Mouse (Mus musculus) cerebellum, postnatal 25 days (tissue): ENCODE results near the gene Psmg3.

ENCODE experiments used
- DNase-seq, 2 experiments: peaks; one replicate each; pipeline ENCODE4 v3.0.0; 2021; ENCODE audit warnings: mixed read lengths in 2 of 2

The Psmg3 gene

GRCm38 (mm10) chr5:139815964-139816363 is 10.7 kb downstream of the Psmg3 start:
- no peak for DNase-seq

GRCm38 (mm10) chr5:139813963-139814381 is 12.7 kb downstream of the Psmg3 start:
- no peak for DNase-seq

DNA sequence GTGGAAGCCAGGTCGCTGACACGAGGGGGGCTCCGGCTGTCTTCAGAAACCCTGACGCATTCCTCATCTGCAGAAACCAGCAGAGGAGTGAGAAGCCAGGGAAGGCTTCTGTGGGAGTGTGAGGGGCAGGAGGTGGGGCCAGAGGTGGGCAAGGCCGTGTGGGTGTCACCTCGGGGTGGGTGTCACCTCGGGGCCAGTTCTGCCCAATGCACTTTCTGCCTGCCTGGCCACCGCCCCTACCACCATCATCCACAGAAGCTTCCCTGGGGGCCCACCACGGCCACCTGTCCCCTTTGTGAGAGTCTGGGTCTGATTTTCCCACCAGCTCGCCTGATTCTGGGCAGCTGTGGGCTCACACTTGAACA is 13.6 kb downstream of the Psmg3 start:
- DNase-seq: no peak

DNA sequence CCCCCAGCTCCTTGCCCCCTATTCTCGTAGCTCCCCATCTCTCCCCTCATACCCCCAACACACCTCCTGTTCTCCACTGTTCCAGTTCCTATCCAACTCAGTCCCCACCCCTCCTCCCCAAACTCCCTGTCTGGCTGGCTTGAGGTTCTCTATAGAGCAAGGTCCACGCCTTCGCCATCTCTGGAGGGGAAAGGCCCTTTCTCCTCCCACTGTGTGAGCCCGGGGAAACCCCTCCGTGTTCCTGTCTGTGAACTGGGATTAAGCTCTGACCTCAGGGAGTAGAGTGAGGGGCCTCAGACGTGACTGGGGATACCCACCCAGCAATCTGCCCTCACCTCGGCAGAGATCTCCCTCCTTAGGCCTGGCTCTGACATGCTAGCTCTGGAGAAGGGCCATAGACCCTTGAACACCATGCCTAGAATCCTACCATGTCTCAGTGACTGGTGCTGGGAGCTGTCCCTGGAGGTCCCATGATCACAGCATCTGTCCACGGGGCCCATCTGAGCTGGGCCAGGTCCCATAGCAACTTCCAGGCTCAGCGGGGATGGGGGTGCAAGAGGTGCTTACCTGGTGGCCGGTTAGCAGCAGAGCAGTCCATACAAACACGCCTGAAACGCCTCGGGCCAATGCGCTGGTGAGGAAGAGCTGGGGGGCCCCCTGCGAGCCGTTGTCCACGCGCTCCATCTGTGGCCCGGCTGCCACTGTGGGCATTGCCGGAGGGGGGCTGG is 14.1 kb downstream of the Psmg3 start:
- no peak for DNase-seq

DNA sequence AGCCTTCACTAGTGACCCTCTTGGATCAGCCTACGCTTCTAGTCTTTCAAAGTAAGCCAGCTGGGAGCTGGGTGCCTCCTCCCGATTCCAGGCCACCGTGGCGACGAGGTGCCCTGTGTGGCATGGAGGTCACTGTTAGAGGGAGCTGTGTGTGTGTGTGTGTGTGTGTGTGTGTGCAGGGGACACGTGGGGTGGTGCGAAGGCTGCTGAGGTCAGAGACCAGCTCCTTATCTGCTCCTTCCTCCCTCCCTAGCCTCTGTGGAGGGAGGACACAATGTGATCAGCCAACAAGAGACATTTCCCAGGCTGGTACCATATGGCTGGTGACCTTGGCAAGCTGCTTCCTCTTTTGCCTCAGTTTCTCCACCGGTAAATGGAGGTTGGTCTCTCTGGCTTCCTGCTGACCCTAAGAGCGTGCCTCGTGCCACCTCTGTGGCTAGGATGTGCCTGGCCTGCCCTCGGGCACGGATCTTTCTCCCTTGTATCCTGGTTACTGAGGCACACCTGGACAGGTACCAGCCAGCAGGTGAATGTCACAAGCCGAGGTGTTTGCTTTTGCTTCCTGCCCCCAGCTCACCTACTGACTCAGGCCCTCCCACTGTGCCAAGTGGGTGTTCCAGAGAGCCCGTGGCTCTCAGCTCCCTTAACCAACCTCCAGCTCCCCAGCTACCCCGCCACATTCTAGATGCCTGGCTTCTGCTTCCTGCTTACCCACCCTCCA is 14.8 kb downstream of the Psmg3 start:
- no peak for DNase-seq

DNA sequence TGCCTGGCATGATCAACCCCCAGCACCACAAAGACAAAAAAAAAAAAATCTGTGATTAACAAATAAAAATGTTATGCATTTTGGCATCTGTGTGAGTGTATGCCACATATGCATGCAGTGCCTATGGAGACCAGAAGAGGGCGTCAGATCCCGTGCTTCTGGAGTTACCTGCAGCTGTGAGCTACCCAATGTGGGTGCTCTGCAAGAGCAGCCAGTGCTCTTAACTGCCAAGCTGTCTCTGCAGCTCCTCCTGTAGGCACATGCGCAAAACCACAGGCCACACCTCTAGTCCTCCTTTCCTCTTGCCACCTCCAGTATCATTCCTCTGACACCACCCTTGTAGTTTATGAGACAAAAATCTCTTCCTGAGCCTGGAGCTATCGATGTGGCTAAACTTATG is 17.3 kb downstream of the Psmg3 start:
- no peak for DNase-seq

DNA sequence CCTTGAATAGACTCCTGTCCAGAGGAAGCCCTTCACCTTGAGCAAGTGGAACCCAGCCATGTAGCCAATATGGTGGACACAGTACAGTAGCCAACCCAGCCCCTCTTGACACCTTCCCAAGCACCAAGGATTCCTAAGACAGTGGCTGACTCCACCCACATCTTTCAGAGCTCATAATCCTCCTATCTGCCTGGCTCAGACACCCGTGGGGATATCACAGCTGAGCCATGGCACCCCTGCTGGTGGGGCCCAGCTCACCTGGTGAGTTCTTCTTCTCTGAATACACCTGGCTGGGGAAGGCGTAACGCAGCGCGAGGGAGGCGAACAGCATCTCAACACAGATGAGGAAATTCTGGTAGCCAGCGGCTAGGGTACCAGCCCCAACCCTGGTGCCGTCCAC is 20.8 kb downstream of the Psmg3 start:
- no peak for DNase-seq

- no peak for DNase-seq
Observed at GRCm38 (mm10) chr5:139804573-139805111, 22.0 kb downstream of the Psmg3 start.

DNA sequence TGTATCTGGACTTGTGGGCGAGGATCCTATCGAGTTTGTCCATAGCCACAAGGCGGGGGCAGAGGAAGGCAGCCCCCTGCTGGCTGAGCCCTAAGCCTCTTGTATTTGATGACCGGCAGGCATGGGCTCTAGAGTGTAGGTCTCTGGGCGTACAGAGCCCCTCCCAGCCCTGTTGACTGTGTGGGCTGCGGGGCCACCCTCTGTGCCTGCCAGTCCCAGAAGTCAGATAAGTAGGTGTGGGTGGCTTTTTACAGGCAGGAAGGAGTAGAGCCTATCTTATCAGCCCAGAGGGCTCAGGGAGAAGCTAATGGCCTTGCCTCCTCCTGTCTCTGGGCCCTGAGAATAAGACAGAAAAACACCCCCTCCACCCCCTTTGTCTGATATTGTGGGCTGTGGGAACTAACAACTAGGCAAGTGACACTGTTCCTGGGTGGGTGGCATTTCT is 22.6 kb downstream of the Psmg3 start:
- no peak for DNase-seq

- peak in 1 of 2 experiments; percentile 37 for DNase-seq
Observed at GRCm38 (mm10) chr5:139803601-139804102, 23.0 kb downstream of the Psmg3 start.

GRCm38 (mm10) chr5:139803165-139803564 is 23.5 kb downstream of the Psmg3 start:
- DNase-seq: no peak

DNA sequence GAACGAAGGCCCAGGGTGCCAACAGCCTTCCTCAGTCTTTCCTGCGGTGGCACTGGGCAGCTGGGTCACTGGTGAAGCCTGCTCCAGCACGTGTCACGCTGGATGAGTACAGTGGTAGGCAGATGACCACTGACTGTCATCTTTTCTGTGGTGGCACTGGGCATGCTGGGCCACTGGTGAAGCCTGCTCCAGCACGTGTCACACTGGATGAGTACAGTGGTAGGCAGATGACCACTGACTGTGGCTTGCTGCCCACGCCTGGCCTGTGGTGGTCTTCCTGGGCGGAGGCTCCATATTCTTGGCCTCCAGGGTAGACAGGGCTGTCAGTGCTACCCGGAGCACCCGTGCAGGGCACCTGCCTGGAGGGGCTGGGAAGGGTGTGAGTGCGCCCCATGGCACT is 24.8 kb downstream of the Psmg3 start:
- DNase-seq: no peak

DNA sequence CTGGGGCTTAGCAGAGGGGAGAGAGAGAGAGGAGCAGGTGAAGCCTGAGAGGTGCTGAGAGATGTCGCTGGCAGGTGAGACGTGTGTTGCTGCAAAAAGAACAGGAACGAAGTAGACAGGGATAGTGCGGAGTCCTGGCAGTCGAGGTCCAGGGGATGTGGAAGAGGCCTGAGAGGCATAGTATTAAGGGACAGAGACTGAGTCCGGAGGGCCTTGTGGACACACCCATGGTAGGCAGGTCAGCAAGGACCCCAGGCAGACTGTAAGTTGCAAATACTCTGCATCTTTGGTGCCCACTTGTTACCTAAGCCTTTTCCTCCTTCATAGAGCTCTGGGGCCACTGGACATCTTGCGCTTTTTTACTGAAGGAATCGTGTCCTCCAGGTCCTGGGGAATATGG is 25.5 kb downstream of the Psmg3 start:
- no peak for DNase-seq

DNA sequence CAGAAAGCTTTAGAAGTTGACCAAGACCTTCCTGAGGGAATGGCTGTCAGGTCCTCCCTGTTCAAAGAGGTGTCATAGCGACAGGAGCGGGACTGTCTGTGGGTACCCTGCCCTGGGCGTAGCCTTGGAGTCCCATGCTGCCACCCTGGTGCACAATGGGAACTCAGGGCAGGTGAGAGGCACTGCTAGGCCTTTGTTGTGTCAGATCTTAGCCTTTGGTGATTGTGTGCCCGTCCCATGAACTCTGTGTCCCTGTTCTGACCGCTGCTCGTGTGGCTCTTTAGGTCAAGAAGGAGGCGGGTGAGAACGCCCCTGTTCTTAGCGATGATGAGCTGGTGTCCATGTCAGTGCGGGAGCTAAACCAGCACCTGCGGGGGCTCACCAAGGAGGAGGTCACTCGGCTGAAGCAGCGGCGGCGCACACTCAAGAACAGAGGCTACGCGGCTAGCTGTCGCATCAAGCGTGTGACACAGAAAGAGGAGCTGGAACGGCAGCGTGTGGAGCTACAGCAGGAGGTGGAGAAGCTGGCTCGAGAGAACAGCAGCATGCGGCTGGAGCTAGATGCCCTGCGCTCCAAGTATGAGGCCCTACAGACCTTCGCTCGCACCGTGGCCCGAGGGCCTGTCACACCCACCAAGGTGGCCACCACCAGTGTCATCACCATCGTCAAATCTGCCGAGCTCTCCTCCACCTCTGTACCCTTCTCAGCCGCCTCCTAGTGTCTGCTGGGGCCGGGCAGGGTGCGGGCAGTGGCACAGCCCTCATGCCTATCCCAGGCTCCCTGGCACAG is 26.7 kb downstream of the Psmg3 start:
- DNase-seq: no peak

GRCm38 (mm10) chr5:139799041-139799440 is 27.6 kb downstream of the Psmg3 start:
- DNase-seq: no peak

GRCm38 (mm10) chr5:139798168-139798900 is 28.4 kb downstream of the Psmg3 start:
- no peak for DNase-seq

DNA sequence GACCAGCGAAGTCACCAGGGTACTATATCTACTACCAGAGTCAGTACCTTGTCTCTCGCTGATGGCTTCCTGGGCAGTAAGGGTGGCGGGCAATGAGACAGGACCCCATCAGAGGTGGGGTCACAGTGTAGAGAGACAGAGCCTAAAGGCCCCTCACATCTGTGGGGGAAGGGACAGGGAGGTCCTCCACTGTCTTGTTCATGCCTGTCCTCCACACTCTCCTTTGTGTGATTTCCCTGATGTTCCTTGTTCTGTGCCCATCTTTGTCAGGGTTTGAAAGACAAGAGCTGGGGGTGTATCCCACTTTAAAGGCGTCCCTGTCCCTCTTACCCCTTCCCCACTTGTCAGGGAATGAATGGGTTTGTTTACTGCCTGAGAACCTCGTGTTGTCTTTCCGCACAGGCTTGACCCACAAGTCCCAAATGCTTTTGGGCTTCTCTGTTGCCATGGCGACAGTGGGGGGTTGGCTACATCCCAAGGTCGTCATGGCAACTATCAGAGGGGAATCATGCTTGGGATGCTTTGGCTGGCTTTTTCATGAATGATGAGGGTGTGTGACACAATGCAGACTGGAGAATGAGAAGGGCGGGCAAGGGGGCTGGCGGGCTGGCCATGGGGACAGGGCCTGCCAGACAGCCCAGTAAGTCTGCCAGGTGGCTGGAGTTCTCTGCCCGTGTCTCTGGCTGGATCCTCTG is 29.1 kb downstream of the Psmg3 start:
- DNase-seq: peak; percentile 78 to 89

DNA sequence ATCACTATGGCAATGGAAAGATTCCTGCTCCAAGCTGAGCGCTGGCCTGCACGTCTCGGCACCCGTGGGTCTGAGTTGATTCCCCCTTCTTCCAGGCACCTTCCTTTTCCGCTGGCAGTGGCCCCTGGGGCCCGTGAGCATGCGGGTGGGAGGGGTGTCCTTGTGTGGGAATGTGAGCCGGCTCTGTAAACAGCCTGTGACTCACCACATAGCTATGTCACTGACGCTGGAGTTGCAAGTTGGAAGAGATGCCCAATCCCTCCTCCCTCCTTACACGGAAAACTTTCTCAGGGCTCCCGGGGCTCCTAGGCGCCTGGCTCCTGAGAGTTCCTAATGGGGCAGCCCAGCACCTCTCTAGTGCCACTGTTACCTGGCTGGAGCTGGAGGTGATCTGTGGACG is 29.8 kb downstream of the Psmg3 start:
- no peak for DNase-seq

DNA sequence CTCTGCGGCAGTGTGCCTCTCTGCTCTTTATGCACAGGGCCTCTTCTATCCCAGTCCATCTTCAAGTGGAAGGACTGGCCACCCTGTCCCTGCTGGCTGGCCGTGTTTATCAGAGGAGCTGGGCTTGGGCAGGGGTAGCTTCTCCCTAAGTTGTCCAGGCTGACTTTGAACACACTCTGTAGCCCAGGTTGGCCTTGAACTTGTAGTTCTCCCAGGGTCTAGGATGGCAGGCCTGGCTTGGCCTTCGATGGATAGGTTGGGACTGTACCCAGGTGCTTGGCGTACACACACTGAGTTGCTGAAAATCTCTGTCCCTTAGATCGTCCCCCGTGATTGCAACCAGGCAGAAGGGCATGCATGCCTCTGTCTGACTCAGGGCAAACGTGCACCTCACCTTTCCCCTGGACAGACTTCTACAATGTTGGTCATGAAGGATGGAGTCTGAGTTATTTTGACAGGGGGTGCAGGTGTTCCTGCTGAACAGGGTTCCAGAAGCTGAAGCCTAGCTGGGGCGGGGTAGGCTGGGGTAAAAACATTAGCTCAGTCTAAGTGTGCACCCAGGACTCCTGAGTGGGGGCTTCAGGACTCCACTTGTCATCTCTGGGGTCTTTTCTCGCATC is 30.6 kb downstream of the Psmg3 start:
- DNase-seq: no peak

GRCm38 (mm10) chr5:139794938-139795337 is 31.7 kb downstream of the Psmg3 start:
- no peak for DNase-seq

DNA sequence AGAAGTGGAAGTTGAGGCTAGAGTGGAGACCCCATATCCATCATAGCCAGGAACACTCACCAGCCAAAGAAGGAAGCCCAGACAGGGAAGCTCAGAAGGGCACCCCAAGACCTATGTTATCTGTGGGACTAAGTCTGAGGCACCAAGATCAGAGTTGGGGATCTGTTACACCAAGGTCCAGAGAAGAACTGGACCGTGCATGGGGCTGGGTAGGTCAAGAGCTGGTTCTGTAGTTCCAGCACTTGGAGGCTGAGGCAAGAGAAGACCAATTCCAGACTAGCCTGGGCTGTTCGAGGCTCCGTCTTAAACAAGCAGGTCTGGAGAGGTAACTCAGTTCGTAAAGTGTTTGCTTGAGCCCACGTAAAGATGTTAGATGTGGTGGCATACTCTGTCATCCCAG is 32.5 kb downstream of the Psmg3 start:
- no peak for DNase-seq
